Mouse (Mus musculus): Measurements from ENCODE around the gene Crocc. TPM values are rescaled to one million over a fixed set of nuclear protein-coding genes. Genes with fewer than 3 reads are reported as not detected.

Gene Crocc
- polyA plus RNA-seq, 1 experiment from 2014 or later = 8.3 TPM

- H3K27ac ChIP-seq (ENCODE audit: low read depth, low read length) = no peak overlapping the region
- no peak overlapping the region for H3K9ac ChIP-seq (ENCODE audit: low read length)
- WGBS = 95% methylated on average over 11 of the region's 11 CpGs
- DNase-seq (ENCODE audit: low spot score, missing footprints) (no peak), ATAC-seq (ENCODE audit: low FRiP score) (no peak)
- no peaks in the 10 kb centered on the region for H3K27me3 ChIP-seq (ENCODE audit: control insufficient read depth, insufficient read depth, low read length)
- peaks cover 9% of the 10 kb centered on the region for H3K4me1 ChIP-seq (ENCODE audit: control insufficient read depth, insufficient read depth, low read length)
- H3K36me3 ChIP-seq (ENCODE audit: control insufficient read depth, insufficient read depth, low read length) = peaks cover 21% of the 10 kb centered on the region
- H3K9me3 ChIP-seq (ENCODE audit: control insufficient read depth, low read length) = no peaks in the 10 kb centered on the region
- H3K4me2 ChIP-seq = no peak overlapping the region
- H3K4me3 ChIP-seq (ENCODE audit: low read depth, low read length) = no peak overlapping the region
Measured at GRCm38 (mm10) chr4:141072502-141072901, 12.2 kb upstream of the Crocc start.

GRCm38 (mm10) chr4:141069731-141070130, 9.4 kb upstream of the Crocc start:
- Histone ChIP-seq H3K27ac (ENCODE audit: low read depth, low read length) (no peak overlapping the region), H3K4me1 (ENCODE audit: control insufficient read depth, insufficient read depth, low read length) (no peaks in the 10 kb centered on the region), H3K36me3 (ENCODE audit: control insufficient read depth, insufficient read depth, low read length) (peaks cover 29% of the 10 kb centered on the region), H3K4me2 (no peak overlapping the region), H3K9ac (ENCODE audit: low read length) (no peak overlapping the region), H3K9me3 (ENCODE audit: control insufficient read depth, low read length) (no peaks in the 10 kb centered on the region), H3K27me3 (ENCODE audit: control insufficient read depth, insufficient read depth, low read length) (no peaks in the 10 kb centered on the region), H3K4me3 (ENCODE audit: low read depth, low read length) (no peak overlapping the region)
- WGBS = 66% methylated on average over 4 of the region's 4 CpGs
- DNase-seq (ENCODE audit: low spot score, missing footprints) (peak; percentile 94), ATAC-seq (ENCODE audit: low FRiP score) (peak; percentile 49; the same call in 1 of the 2 replicates)

DNA sequence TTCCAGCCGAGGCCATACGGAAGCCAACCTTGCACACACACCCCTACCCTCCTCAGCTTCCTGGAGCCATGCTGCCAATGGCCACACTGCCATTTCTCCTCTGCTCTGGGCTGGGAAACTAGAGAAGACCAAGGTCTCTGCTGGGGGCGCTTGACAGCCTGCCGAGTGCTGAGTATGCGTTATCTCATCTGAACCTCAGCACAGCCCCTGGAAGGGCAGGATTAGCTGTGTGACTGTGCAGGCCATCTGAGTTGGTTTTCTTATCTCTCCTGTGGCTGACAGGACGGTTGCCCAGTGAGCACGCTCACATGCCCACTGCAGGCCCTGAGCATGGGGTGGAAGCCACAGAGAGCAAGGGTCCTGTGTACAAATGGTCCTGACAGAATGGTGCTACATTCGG, 8.3 kb upstream of the Crocc start:
- H3K27ac ChIP-seq (ENCODE audit: low read depth, low read length) = no peak overlapping the region
- H3K9ac ChIP-seq (ENCODE audit: low read length) = no peak overlapping the region
- ATAC-seq (ENCODE audit: low FRiP score) (no peak), DNase-seq (ENCODE audit: low spot score, missing footprints) (no peak)
- no peaks in the 10 kb centered on the region for H3K4me1 ChIP-seq (ENCODE audit: control insufficient read depth, insufficient read depth, low read length)
- H3K4me2 ChIP-seq = no peak overlapping the region
- no peaks in the 10 kb centered on the region for H3K27me3 ChIP-seq (ENCODE audit: control insufficient read depth, insufficient read depth, low read length)
- WGBS = 90% methylated on average over 8 of the region's 8 CpGs
- no peak overlapping the region for H3K4me3 ChIP-seq (ENCODE audit: low read depth, low read length)
- H3K9me3 ChIP-seq (ENCODE audit: control insufficient read depth, low read length) = no peaks in the 10 kb centered on the region
- H3K36me3 ChIP-seq (ENCODE audit: control insufficient read depth, insufficient read depth, low read length) = peaks cover 29% of the 10 kb centered on the region

- Histone ChIP-seq H3K4me1 (ENCODE audit: control insufficient read depth, insufficient read depth, low read length) (no peaks in the 10 kb centered on the region), H3K4me2 (no peak overlapping the region), H3K27me3 (ENCODE audit: control insufficient read depth, insufficient read depth, low read length) (no peaks in the 10 kb centered on the region), H3K9me3 (ENCODE audit: control insufficient read depth, low read length) (no peaks in the 10 kb centered on the region), H3K9ac (ENCODE audit: low read length) (no peak overlapping the region), H3K36me3 (ENCODE audit: control insufficient read depth, insufficient read depth, low read length) (peaks cover 27% of the 10 kb centered on the region), H3K27ac (ENCODE audit: low read depth, low read length) (no peak overlapping the region), H3K4me3 (ENCODE audit: low read depth, low read length) (no peak overlapping the region)
- DNase-seq (ENCODE audit: low spot score, missing footprints) (no peak), ATAC-seq (ENCODE audit: low FRiP score) (no peak)
- WGBS = 91% methylated on average over 9 of the region's 9 CpGs
Measured at GRCm38 (mm10) chr4:141067516-141068046, 7.2 kb upstream of the Crocc start.

- DNase-seq (ENCODE audit: low spot score, missing footprints) = no peak
- H3K27ac ChIP-seq (ENCODE audit: low read depth, low read length) = no peak overlapping the region
- no peaks in the 10 kb centered on the region for H3K27me3 ChIP-seq (ENCODE audit: control insufficient read depth, insufficient read depth, low read length)
- no peak overlapping the region for H3K9ac ChIP-seq (ENCODE audit: low read length)
- ATAC-seq (ENCODE audit: low FRiP score) = no peak
- no peaks in the 10 kb centered on the region for H3K4me1 ChIP-seq (ENCODE audit: control insufficient read depth, insufficient read depth, low read length)
- H3K4me2 ChIP-seq = no peak overlapping the region
- no peak overlapping the region for H3K4me3 ChIP-seq (ENCODE audit: low read depth, low read length)
- H3K36me3 ChIP-seq (ENCODE audit: control insufficient read depth, insufficient read depth, low read length) = peaks cover 27% of the 10 kb centered on the region
- 89% methylated on average over 12 of the region's 12 CpGs for WGBS
- no peaks in the 10 kb centered on the region for H3K9me3 ChIP-seq (ENCODE audit: control insufficient read depth, low read length)
Measured at GRCm38 (mm10) chr4:141066709-141067515, 6.6 kb upstream of the Crocc start.

DNA sequence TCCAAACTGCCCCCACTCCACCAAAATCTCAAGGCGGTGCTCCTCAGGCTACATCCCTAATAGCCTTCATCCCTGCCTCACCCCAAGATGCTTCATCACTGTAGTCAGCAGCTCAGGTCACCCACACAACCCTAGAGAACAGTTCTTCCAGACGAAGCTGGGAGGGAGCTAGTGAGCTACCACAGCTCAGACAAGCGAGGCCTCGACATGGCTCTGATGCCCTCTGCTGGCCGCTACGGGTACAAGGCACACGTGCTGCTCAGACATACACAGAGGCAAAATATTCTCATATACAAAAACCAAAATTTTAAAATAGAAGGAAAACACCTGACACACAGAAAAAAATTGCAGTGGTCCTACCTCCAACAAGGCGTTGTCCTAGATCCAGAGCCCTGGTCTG, 4.8 kb upstream of the Crocc start:
- DNase-seq (ENCODE audit: low spot score, missing footprints) (peak; percentile 96), ATAC-seq (ENCODE audit: low FRiP score) (no peak)
- H3K9me3 ChIP-seq (ENCODE audit: control insufficient read depth, low read length) = no peaks in the 10 kb centered on the region
- H3K4me2 ChIP-seq = no peak overlapping the region
- no peaks in the 10 kb centered on the region for H3K27me3 ChIP-seq (ENCODE audit: control insufficient read depth, insufficient read depth, low read length)
- 4% methylated on average over 8 of the region's 8 CpGs for WGBS
- H3K27ac ChIP-seq (ENCODE audit: low read depth, low read length) = no peak overlapping the region
- no peak overlapping the region for H3K9ac ChIP-seq (ENCODE audit: low read length)
- H3K4me3 ChIP-seq (ENCODE audit: low read depth, low read length) = no peak overlapping the region
- H3K36me3 ChIP-seq (ENCODE audit: control insufficient read depth, insufficient read depth, low read length) = peaks cover 23% of the 10 kb centered on the region
- 0 out of 2 replicates have a peak, but pooled peaks cover 5% of the 10 kb centered on the region for H3K4me1 ChIP-seq (ENCODE audit: control insufficient read depth, insufficient read depth, low read length)

DNA sequence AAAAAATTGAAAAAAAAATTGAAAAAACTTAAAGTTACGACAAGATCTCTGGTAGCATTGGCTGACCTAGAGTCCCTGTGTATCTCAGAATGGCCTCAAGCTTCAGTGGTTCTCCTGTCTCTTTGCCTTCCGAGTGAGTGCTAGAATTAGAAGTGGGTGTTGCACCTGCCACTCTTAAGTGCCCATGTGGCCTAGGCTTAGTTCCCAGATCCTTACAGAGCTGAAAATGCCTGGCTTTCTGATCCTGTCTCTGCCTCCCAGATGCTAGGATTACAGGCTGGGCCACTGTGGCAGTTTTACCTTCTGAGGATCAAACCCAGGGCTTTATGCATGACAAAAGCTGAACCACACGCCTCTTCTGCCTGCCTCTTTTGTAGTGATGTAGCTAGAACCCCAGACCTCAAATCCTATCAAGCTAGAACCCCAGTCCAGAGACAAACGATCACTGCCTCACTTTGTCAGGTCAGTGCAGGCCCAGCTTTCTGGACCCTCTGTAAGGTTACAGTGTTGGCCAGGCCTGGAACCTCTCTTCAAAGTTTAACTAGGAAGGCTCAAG, 3.8 kb upstream of the Crocc start:
- H3K27me3 ChIP-seq (ENCODE audit: control insufficient read depth, insufficient read depth, low read length) = no peaks in the 10 kb centered on the region
- H3K4me1 ChIP-seq (ENCODE audit: control insufficient read depth, insufficient read depth, low read length) = peaks cover 12% of the 10 kb centered on the region
- H3K4me2 ChIP-seq = no peak overlapping the region
- H3K4me3 ChIP-seq (ENCODE audit: low read depth, low read length) = no peak overlapping the region
- DNase-seq (ENCODE audit: low spot score, missing footprints) = no peak
- peaks cover 21% of the 10 kb centered on the region for H3K36me3 ChIP-seq (ENCODE audit: control insufficient read depth, insufficient read depth, low read length)
- ATAC-seq (ENCODE audit: low FRiP score) = no peak
- no peak overlapping the region for H3K27ac ChIP-seq (ENCODE audit: low read depth, low read length)
- 70% methylated on average over 4 of the region's 4 CpGs for WGBS
- no peak overlapping the region for H3K9ac ChIP-seq (ENCODE audit: low read length)
- no peaks in the 10 kb centered on the region for H3K9me3 ChIP-seq (ENCODE audit: control insufficient read depth, low read length)

DNA sequence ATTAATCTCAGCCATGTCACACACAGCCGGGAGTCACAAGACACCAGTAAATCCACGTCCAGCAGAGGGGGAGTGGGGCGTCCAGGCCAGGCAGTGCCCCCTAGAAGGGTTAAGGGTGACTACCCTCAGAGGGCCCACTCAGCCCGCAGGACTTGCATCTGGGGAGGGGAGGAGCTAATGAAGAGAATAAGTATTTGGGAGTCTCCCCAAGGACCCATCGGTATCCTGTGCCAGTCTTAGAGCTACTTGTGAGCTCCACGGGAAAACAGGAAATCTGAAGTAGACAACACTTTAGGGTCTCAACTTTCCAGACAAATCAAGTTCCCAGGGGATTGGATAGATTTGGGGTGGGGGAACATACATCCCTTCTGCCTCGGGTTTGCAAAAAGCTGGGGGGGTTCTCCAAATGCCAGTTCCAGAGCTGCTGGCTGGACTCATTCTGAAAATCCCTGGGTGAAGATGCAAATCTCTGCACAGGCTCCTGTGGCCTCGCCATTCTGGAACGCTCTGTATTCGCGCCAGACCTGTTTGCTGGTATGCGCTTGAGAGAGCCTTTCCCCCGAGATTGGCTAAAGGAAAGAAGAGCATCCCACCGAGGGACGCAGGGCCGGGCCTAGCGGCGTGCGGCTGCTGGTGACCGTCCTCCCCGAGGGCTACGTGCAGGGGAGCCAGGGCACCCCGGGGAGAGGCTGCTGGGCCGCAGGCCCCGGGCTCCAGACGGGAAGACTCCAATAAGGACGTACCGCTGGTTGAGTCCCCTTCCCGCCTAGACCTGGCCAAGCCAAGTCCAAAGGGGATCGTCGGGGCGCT, 529 bp downstream of the Crocc start:
- WGBS = 2% methylated on average over 31 of the region's 32 CpGs
- DNase-seq (ENCODE audit: low spot score, missing footprints) (no peak), ATAC-seq (ENCODE audit: low FRiP score) (no peak)
- Histone ChIP-seq H3K27me3 (ENCODE audit: control insufficient read depth, insufficient read depth, low read length) (no peaks in the 10 kb centered on the region), H3K4me1 (ENCODE audit: control insufficient read depth, insufficient read depth, low read length) (peaks cover 18% of the 10 kb centered on the region), H3K9me3 (ENCODE audit: control insufficient read depth, low read length) (no peaks in the 10 kb centered on the region), H3K36me3 (ENCODE audit: control insufficient read depth, insufficient read depth, low read length) (peaks cover 2% of the 10 kb centered on the region; the same call in 1 of the 2 replicates), H3K9ac (ENCODE audit: low read length) (peak overlapping the region; percentile 75), H3K4me3 (ENCODE audit: low read depth, low read length) (peak overlapping the region; percentile 62), H3K4me2 (peak overlapping the region; percentile 81), H3K27ac (ENCODE audit: low read depth, low read length) (peak overlapping the region; percentile 63; the same call in 1 of the 2 replicates)
